Mouse (Mus musculus) midbrain, embryonic 13.5 days (tissue): ENCODE measurements at regions not wholly inside any gene's neighbourhood (a gene's known extent, or its start where the extent isn't known, plus 50 kb on each side); places are given as distances from the start of the nearest gene placed in this dataset.

Experiments
- ATAC-seq: fragments of 200-750 bp; cut with Nextera tagmentation; 2 replicates; pipeline ENCODE4 v1.8.0; 2017; ENCODE audit warnings: mild to moderate bottlenecking, moderate TSS enrichment, moderate library complexity
- H3K27ac ChIP-seq: fragments of 300-500 bp; sonication (generic); 2 replicates; pipeline ENCODE4 v1.5.1; 2015; ENCODE audit warnings: inconsistent platforms, mild to moderate bottlenecking, moderate library complexity
- H3K27me3 ChIP-seq: fragments of 300-500 bp; sonication (generic); 2 replicates; pipeline ENCODE4 v1.6.1; 2015; ENCODE audit warnings: mild to moderate bottlenecking, inconsistent platforms
- H3K36me3 ChIP-seq: fragments of 300-500 bp; sonication (generic); 2 replicates; pipeline ENCODE4 v1.6.1; 2015; ENCODE audit warnings: mild to moderate bottlenecking, inconsistent platforms
- H3K4me1 ChIP-seq: fragments of 300-500 bp; sonication (generic); replicated peaks from 2 replicates; pipeline ENCODE4 v1.6.1; 2015; ENCODE audit warnings: inconsistent platforms
- H3K4me2 ChIP-seq: fragments of 300-500 bp; sonication (generic); replicated peaks from 2 replicates; pipeline ENCODE4 v1.6.1; 2015; ENCODE audit warnings: moderate library complexity, mild to moderate bottlenecking, inconsistent platforms
- H3K4me3 ChIP-seq: fragments of 300-500 bp; sonication (generic); replicated peaks from 2 replicates; pipeline ENCODE4 v1.5.1; 2015; ENCODE audit warnings: mild to moderate bottlenecking, inconsistent platforms
- H3K9ac ChIP-seq: fragments of 300-500 bp; sonication (generic); replicated peaks from 2 replicates; pipeline ENCODE4 v1.6.1; 2015; ENCODE audit warnings: mild to moderate bottlenecking, inconsistent platforms
- H3K9me3 ChIP-seq: fragments of 300-500 bp; sonication (generic); 2 replicates; pipeline ENCODE4 v1.6.1; 2016; ENCODE audit warnings: mild to moderate bottlenecking, inconsistent platforms
- WGBS: fragments of 180-500 bp; shearing (Covaris S2); methylation state at CpG from one replicate; pipeline ENCODE4 v1.1.7; 2015; 5-methylcytosine and 5-hydroxymethylcytosine counted together

GRCm38 (mm10) chr15:55965296-55965695 lies 1512.1 kb downstream of the Slc22a22 start:
- H3K27me3 ChIP-seq, result no peaks in the 10 kb centered on the region
- H3K27ac ChIP-seq, result no peak overlapping the region
- H3K4me2 ChIP-seq, result no peak overlapping the region
- no peak overlapping the region for H3K4me3 ChIP-seq
- no peaks in the 10 kb centered on the region for H3K9me3 ChIP-seq
- no peaks in the 10 kb centered on the region for H3K4me1 ChIP-seq
- no peak for ATAC-seq
- 79% methylated on average over 7 of the region's 7 CpGs for WGBS
- H3K36me3 ChIP-seq, result no peaks in the 10 kb centered on the region
- no peak overlapping the region for H3K9ac ChIP-seq

- Histone ChIP-seq H3K9me3 (peaks cover 4% of the 10 kb centered on the region; the same call in 1 of the 2 replicates), H3K4me1 (no peaks in the 10 kb centered on the region), H3K4me2 (no peak overlapping the region), H3K36me3 (no peaks in the 10 kb centered on the region), H3K9ac (no peak overlapping the region), H3K27me3 (no peaks in the 10 kb centered on the region), H3K4me3 (no peak overlapping the region), H3K27ac (no peak overlapping the region)
- ATAC-seq, result no peak
- 91% methylated on average over 3 of the region's 3 CpGs for WGBS
Measured at GRCm38 (mm10) chr15:55962093-55962492, 1515.3 kb downstream of the Slc22a22 start.
